Mouse (Mus musculus): Measurements from ENCODE around the gene Serpind1.

Serpind1 gene

DNA sequence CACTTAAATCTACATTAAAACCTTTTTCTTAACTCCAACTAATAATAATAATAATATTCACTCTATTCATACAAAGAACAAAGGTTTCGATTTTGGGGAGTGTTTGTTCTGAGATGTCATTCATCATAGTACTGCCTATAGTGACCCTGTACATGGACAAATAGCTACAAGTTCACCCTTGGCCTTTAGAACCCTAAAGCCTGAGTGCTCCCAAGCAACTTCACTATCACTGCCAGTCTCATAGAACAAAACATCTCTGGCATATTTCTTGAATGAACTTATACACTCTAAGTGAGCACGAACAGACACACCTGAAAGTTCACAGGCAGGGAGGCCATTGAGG lies 14.6 kb downstream of the Serpind1 start:
- DNase-seq (ENCODE audit: inconsistent age in 2 of 2, low spot score in 1 of 2) = no peak

- no peak for DNase-seq (ENCODE audit: inconsistent age in 2 of 2, low spot score in 1 of 2)
Observed at GRCm38 (mm10) chr16:17346766-17347165, 15.6 kb downstream of the Serpind1 start.

- no peak for DNase-seq (ENCODE audit: inconsistent age in 2 of 2, low spot score in 1 of 2)
Observed at GRCm38 (mm10) chr16:17356031-17356430, 24.9 kb downstream of the Serpind1 start.

DNA sequence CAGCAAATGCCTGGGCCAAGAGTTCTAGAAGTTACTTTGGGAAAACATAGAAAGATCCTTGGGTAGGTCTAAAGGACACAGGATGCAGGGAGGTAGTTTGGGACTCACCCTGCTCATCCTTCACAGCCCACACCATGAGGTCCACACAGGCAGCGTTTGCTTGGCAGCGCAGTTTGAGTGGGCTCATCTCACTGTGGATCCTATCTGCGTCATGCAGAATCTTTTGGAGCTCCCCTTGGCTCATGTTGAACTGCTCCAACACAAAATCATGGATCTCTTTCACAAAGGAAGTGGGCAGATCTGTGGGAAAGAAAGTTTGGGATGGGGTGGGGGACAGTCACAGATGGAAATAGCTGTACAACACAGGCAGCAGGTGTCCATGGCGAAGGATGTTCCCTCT lies 27.6 kb downstream of the Serpind1 start:
- DNase-seq (ENCODE audit: inconsistent age in 2 of 2, low spot score in 1 of 2) = no peak

DNA sequence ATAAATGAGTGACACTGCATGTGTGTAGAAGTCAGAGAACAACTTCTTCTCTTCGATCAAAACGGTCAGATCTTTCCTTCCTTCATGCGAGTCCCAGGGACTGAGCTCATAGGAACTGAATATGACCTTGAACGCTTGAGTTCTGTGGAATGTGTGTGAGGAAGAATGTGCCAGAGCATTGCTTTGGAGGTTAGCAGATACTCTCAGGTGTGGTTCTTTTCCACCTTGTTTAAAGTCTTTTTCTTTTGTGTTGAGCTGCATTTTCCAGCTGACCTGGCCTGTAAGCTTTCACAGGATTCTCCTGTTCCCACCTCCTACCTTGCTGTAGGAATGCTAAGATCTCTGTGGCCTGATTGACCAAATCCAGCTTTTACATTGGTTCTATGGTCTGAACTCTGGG lies 51.1 kb downstream of the Serpind1 start:
- DNase-seq (ENCODE audit: inconsistent age in 2 of 2, low spot score in 1 of 2) = no peak

- no peak for DNase-seq (ENCODE audit: inconsistent age in 2 of 2, low spot score in 1 of 2)
Observed at GRCm38 (mm10) chr16:17383594-17384326, 52.6 kb downstream of the Serpind1 start.

DNA sequence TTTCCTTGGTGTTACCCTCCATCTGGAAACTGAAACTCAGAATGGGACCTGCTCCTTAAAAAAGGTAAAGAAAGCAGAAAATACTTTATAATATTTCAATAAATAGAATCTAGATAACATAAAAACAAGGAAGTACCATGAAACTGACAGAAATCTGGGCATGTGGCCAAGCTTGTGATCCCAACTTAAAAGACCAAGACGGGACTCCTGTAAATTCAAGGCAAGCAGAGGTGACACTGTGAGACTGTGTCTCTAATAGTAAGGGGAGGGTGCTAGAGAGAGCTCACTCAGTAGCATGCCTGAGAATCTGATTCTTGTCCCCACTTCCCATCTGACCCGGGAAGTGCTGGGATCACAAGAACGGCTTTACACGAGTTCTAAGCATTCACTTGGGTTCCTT lies 61.6 kb downstream of the Serpind1 start:
- DNase-seq (ENCODE audit: inconsistent age in 2 of 2, low spot score in 1 of 2) = peak; percentile 31 to 62

All from adrenal gland, adult (tissue).